Mouse (Mus musculus): ENCODE measurements at regions not wholly inside any gene's neighbourhood (a gene's known extent, or its start where the extent isn't known, plus 50 kb on each side); places are given as distances from the start of the nearest gene placed in this dataset.

DNA sequence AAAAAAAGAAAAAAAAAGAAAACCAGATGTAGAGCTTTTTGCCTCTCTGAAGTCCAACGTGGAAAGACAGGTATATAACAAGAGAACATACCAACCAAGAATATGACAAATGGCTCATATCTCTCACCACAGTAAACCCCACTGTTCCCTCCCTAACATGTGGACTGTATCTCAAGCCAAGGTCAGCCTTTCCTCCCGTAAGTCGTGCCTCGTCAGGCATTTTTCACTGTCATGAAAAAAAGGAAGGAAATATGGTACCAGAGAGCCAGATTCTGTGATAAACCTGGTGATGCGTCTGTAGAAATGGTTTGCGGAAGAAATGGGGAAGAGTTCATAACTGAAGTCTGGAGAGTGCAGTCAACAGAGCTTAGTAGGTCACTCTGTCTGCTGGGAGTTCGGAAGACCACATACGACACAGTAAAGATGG lies 185.7 kb downstream of the Rpap3 start:
- TF ChIP-seq CTCF (IDR thresholded peaks at IDR 0.05; ENCODE audit: low read depth, low read length): no peak
- no peak for TF ChIP-seq POLR2A (IDR thresholded peaks at IDR 0.05; ENCODE audit: extremely low read depth, insufficient read depth, low read length)
